Mouse (Mus musculus) lung, adult 18-20 months (tissue): Measurements from ENCODE around the gene Sos1.

Experiments used
- DNase-seq, 2 experiments: peaks; one replicate each; pipeline ENCODE4 v3.0.0; 2022; ENCODE audit warnings: mixed read lengths in 2 of 2

Gene Sos1

DNA sequence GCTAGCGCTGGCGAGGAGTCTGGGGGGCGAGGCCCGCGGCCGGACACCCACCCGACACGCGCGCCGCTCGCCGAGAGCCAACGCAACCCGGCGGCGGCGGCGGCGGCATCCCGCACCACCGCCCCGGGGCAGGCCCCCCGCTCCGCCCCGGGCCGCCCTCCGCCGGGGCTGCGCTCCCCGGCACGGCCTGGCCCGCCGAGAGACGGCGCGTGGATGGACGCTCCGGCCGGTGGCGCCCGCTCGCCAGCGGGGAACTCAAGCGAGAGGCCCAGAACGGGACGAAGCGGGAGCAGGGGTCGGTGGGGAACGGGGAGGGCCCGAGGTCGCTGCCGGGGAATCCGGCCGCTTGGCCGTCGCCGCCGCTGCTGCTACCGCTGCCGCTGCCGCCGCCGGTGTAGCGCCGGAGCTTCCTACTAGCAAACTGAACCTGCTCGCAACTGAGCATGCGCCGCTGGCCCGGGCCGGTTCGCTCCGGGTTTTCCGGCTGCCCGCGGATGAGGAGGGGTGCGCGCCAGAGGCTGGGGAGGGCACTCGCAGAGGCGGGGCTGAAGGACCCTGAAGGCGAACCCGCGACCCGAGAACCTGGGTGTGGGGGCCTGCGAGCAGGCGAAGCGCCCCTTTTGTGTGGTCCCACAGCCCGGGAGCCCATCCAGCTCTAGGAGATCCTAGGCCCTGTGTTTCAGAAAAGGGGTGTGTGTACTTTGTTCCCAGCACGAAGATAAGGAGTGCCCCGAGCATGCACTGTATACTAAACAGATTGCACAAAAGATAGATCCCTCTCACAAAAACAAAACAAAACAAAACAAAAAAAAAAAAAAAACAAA, at the start of gene Sos1:
Sos1 (minus strand) TSS at position 423 of the 824 bp plus-strand sequence.
- peak; percentile 96 to 97 for DNase-seq

GRCm38 (mm10) chr17:80523231-80523630, 43.0 kb upstream of the Sos1 start:
- DNase-seq = no peak

DNA sequence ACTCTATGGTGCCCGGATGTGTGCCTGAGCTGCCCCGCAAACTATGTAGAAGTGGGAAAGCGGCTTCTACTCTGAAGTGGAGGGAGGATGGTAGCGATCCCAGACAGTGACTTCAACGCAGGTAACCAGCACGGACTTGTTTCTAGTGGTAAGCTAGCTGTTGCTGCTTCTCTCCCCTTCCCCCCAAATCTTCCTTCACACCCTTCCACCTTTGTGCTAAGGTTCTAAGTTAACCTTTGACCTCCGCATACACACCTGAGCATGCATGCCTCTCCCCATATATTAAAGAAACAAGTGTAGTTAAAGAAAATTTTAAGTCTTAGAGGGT, 41.9 kb upstream of the Sos1 start:
- no peak for DNase-seq

DNA sequence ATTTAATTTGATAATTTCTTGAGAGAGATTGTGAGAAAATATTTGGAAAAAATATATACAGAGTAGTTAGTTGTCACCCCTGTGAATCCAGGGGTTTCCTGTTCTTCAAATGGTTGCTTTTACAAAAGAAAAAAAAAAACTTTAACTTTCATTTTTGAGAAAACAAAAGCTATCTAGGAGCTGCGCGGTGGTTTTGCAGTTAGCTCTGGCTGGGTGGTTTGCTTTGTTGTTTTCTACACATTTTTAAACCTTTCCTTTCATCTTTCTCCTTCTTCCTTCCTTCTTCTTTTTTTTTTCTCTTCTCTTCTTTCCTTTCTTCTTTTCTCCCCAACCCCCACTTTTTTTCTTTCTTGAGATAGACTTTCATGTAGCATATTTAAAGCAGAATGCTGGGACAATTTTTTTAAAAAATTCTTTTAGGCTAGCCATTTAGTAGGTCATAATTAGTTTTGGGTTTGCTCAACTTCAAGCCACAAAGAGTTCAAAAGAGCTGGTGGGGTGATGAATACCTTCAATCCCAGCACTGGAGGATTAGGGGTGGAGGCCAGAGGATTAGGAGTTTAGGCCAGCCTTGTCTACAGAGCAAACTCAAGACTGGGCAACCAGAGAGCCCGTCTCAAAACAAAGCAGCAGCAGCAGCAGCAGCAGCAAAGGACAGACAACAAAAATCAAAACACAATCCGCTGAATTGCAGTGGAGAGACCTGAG, 41.4 kb upstream of the Sos1 start:
- DNase-seq = no peak

DNA sequence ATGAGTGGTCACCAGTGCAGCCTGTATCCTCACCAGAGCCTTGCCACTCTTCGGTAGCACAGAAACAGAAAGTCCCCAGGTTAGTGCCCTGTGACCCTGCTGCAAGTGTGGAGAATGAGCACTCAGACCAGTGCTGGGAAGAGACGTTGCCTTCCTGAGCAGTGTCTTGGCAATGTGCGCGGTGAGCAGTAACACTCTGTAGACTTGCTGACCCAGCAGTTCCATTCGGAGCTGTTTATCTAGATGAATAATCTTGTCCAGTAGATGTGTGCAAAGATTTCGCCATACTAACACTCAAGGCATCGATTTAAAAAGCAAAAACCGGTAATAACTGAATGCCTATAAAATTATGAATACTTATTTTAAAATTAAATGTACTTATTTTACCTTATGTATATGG, 40.3 kb upstream of the Sos1 start:
- no peak for DNase-seq

GRCm38 (mm10) chr17:80518811-80519210, 38.6 kb upstream of the Sos1 start:
- DNase-seq = no peak

DNA sequence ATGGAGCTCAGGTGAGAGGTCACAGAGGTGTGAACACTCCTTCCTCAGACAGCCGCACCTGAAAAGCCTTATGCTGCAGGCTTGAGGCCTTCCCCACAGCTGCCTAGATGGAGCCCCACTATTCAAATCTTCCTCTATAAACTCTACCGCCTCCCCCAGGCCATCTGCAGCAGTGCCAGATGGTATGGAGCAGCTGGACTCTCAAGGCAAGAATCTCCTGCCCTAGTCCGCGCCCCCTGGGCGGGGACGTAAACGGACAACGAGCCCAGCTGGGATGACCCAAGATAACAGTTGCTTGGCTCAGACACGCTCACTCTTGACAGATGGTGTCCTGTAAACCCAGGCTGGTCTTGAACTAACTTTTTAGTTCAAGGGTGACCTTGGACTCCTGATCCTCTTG, 37.0 kb upstream of the Sos1 start:
- DNase-seq = no peak

DNA sequence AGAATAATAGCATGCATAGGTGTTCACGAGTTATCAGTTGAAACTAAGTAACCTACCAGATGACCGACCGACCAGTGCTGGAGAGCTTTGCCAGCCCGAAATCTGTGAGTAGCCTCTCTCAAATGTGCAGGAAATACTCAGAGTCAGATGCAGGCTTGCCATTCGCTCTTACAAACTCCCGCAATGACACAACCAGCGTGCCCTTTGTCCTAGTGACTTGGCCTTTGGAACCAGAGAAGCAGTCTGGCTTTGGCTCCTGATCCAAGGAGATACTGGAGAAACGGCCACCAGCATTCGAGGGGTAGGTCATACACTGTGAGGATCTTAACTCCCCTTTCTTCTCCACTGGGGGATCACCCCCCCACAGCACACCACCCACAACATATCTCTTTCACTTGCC, 35.7 kb upstream of the Sos1 start:
- DNase-seq = no peak

DNA sequence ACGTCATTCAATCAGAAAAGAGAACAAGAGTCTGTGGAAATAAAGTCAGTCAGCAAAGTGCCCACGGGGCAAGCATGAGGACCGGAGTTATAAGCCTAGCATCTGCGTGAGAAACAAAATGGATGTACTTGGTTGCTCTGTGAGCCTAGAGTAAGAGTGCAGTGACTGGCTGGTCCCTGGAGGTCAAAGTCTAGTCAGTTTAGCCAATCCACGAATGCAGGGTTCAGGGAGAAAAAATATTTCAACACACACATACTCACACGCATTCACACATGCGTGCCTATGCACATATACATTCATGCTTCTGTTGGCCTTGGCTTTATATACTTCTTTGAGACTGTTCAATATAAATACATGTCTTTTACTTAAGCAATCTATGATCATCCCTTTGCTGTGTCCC, 35.3 kb upstream of the Sos1 start:
- no peak for DNase-seq

GRCm38 (mm10) chr17:80513766-80514165, 33.5 kb upstream of the Sos1 start:
- DNase-seq = no peak

DNA sequence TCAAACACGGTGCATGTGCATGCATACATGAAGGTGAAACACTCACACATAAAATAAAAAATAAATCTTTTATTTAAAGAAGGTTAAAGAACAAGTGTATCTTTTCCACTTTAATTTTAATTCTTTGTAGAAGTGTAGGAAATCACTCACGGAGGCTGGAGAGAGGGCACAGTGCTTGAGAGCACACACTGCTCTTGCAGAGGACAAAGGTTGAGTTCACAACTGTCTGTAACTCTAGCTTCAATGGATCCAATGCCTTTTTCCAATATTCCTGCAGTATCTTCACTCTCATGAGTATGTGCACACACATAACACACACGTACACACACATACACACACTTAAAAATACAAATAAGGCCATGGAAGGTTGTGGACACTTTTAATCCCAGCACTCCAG, 30.2 kb upstream of the Sos1 start:
- DNase-seq = no peak

DNA sequence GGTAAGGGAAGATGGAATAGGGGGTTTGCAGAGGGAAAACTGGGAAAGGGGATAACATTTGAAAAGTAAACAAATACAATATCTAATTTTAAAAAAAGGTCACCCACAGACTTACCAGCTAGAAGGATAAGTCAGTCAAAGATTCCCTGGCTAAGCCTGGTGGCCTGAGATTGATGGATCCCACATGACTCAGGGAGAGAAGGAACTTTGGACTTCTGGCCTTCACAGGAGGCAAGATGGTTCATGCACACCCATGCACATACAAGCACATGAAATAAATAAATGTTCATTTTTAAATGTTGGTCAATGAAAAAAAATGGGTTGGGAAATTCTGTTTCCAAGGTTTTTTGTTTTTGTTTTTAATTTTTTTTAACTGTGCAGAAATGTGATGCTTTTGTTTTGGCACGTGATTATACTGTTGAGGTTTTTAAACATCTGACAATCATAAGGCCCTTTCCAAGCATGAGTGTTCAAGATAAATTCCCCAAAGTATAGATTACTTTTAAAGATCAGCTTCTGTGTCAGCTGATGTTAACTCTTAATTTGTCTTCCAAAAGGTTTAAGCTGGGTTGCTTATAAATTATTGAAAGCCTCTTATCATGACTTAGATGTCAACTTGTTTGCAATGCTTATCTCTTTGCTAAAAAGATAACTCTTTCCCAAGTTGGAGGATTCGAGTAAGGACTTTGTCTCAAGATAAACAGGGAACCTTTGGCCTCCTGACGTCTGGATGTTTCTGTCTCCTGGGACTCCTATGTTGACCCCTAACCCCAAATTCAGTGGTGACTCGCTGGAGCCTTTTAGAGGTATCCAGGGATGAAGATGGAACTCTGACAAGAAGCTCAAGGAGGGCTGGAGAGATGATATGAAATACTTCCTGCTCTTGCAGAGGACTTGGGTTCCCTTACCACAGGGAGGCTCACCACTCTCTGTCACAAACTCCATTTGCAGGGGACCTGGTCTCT, 29.5 kb upstream of the Sos1 start:
- DNase-seq = no peak

DNA sequence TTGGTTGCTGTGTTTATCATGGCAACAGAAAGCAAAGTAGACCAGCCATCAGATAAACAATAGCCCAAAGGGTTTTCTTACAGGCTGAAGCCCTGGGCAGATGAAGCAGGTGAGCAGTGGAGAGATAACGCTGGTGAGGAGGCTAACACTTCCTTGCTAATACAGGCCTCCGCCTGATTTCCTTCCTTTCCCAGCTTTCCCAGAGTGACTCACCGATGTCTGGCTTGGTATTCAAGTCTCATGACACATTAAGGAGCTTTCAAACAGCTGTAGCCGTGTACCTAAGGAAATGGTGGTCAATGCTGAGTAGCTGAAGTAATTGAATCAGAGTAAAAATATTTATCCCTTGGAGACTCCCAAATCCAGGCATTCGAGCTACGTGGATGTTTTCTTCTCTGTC, 25.5 kb upstream of the Sos1 start:
- DNase-seq = no peak

- DNase-seq = no peak
These were observed 25.1 kb upstream of the Sos1 start for GRCm38 (mm10) chr17:80505342-80505741.

DNA sequence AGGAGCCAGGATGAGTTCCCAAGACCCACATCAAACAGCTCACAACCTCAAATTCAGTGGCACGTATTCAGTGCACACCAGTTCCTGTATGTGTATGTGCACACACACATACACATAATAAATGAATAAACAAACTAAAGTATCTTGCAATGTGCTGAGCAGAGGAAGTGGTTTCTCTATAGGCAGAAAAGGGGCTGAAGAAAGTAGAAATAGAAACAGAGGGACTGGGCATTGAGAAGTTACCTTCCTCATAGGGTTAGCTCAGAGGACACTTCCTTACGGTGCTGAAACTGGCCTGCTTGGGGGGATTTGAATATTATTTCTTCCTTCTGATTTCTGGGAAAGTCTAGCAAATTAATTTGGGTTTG, 21.5 kb upstream of the Sos1 start:
- DNase-seq = no peak

GRCm38 (mm10) chr17:80501037-80501804, 21.0 kb upstream of the Sos1 start:
- no peak for DNase-seq

GRCm38 (mm10) chr17:80500025-80500424, 19.8 kb upstream of the Sos1 start:
- no peak for DNase-seq

DNA sequence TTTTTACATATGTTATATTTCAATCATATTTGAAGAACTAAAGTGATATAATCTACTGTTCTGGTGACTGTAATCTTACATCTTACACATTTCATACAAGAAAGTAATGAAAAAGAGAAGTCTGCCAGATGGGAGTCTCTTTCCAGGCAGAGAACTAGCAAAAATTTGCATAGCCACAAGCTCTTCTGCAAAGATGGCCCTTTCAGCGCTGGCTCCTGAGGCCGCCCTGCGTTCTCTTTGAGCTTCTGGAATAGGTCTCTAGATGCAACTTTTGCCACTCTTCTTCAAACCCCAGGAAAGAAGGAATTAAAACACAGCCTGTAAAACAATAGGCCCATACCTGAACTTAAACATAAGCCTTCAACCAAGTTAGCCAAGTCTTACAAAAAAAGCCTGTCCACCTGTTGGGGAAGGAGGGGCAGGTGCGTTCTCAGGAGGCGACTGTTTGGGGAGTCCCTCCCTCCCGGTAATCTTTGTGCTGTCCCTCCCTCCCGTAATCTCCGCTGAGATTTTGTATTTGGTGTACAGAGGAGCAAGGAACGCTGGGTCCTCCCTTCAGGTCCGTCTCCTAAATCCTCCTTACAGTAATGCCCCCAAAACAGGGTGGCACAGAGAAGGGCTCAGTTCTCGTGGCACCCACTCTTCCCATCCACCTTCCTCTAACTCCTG, 18.5 kb upstream of the Sos1 start:
- no peak for DNase-seq

DNA sequence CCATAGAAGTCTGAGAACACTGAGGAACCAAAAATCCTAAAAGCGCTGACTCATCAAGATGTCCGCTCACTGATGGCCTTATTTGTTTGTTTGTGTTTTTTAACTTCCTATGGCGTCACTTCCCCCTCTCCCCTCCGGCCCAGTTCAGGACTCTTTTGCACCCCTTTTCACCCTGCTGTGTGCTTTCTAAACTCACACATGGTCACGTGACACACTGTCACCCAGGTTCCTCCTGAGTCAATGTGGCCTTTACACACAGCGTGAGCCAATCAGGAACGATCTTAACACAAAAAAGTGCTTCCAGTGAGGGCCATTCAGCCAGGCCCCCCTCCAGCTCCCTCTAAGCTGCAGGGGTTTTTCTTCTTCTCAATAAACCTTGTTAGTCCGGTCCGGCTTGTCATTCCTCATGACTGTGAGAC, 16.9 kb upstream of the Sos1 start:
- no peak for DNase-seq

- no peak for DNase-seq
These were observed 16.4 kb upstream of the Sos1 start for GRCm38 (mm10) chr17:80496607-80497170.

- DNase-seq = no peak
These were observed 15.9 kb upstream of the Sos1 start for GRCm38 (mm10) chr17:80496185-80496584.

DNA sequence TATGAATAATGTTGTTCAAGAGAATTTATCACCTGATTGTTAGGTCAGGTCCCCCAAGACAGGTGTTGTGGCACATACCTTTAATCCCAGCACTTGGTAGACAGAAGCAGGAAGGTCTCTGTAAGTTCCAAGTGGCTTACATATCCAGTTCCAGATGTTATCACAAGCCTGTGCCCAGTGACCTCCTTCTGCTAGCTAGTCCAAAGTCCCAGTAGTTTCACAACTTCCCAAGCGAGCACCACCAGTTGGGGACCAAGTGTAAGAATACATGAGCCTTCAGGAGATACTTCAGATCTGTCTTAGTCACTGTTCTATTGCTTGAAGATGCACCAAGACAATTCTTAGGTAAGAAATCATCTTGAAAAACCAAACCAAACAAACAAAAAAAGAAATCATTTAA, 13.6 kb upstream of the Sos1 start:
- no peak for DNase-seq
